Mouse (Mus musculus): ENCODE measurements around the gene Fam171a1.

DNA sequence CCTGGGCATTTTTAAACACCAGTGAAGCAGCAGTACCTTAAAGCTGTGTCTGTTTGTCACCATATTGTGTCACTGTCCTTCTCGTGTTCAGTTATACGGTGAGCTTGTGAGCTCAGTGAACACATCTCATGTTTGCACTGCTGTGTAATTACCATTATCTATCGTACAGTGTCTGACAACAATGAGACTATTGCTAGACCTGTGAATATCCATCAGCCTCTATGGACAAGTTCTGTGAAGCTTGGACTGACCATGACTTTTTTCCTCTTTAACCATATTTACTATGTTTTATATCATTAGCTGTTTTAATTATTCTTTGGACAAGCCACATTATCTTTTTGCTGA lies 55.4 kb downstream of the Fam171a1 start:
- TF ChIP-seq CTCF (IDR thresholded peaks at IDR 0.05; ENCODE audit: insufficient read depth, low read length) (no peak), POLR2A (IDR thresholded peaks at IDR 0.05; ENCODE audit: borderline replicate concordance, extremely low read depth, low read depth, low read length) (no peak)
